Mouse (Mus musculus) gastrocnemius, adult 8-10 months (tissue): Measurements from ENCODE around the gene Tbc1d5. TPM values are rescaled to one million over a fixed set of nuclear protein-coding genes. Genes with fewer than 3 reads are reported as not detected.

ENCODE experiments used
- DNase-seq, 2 experiments: peaks; one replicate each; pipeline ENCODE4 v3.0.0; 2022; ENCODE audit warnings: low spot score in 2 of 2
- total RNA-seq, 4 experiments: library from RNA; stranded (reverse); gene quantifications; 2 replicates each; pipeline ENCODE4 v1.2.4; 2022

Tbc1d5 gene
- total RNA-seq, 4 experiments from 2014 or later = 7.2 to 8.8 (median 7.7) TPM

DNA sequence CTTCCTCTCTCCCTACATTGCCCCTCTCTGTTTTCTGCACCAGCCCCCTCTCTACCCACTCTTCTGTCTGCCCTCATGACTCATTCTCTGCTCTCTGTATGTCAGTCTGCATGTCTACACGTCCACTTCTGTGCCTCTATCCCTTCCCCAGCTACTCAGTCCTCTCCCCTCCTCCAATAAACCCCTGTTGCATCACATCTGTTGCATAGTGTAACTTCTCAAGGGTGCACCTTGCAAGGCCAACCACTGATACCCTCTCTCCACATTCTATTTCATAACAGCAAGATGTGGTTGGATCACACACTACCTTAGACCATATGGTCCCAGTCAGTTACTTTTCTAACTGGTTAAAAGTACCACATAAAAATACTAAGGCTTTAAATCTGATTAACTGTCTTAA is 74.9 kb downstream of the Tbc1d5 start:
- DNase-seq = no peak

DNA sequence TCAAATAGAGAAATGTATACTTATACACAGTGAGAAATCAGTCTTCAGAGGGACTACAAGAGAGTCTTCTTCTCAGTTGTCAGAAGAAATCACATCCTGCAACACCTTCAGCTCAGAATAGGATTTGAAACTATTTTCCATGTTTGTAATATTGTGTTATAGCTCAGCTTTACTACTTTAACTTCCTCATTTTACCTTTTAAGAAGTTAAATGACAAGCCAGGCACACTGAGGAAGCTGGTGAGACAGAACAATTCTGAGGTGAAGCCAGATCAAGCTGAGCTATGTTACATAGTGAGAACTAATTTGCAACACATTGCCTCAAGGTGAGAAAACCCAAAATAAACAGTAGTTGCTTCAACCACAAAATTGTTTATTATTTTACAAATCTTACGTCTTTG is 135.3 kb downstream of the Tbc1d5 start:
- DNase-seq = no peak

DNA sequence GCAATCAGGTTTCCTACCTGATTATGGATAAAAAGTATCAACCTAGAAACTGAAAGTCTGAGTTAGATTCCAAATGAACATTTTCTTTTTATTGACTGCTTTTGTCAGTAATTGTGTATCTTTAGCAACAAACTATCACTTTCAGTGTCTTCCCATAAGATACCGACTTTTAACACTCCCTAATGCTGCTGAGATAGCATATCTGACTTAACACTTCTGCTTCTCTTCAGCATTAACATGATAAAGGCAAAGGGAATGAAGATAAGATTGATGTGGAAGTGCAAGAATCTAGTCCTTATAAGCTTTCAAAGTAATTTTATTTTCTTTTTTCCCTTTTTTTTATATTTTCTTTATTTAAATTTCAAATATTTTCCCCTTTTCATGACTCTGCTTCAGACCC is 138.3 kb downstream of the Tbc1d5 start:
- no peak for DNase-seq

DNA sequence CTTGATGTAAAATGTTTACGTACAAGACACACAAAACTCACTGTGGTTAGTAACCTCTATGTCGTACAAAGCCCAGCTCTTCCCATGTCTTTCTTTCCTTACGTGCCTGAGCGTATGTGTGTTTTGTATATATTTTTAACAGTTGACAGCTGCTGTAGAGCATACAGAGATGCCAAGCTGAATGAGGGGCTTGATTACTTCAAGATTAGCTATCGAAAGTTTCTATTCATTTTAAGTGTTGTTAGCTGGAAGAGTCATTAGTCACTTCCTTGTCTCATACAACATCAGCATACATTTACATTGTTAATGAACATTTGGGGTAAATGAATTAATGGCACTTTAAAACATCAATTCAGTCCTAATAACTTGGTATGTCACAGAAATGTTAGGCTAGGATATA is 155.9 kb downstream of the Tbc1d5 start:
- DNase-seq = no peak

DNA sequence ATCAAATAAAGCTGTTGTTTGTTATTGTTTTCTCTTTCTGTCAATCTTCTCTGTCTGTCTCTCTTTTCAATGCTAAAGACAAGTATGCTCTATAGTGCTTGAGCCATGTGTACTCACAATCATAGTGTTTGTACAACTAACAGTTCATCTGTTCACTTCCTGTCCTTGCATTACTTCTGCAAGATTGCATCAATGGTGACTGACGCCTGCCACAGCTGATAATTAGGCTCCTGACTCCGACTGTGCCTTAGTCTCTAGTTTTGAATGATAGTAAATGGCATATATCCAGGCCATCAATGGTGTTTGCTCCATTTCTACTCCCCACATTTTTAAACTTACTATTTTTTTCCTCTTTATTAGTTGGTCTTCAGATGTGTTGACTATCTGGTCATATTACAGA is 162.8 kb downstream of the Tbc1d5 start:
- no peak for DNase-seq

DNA sequence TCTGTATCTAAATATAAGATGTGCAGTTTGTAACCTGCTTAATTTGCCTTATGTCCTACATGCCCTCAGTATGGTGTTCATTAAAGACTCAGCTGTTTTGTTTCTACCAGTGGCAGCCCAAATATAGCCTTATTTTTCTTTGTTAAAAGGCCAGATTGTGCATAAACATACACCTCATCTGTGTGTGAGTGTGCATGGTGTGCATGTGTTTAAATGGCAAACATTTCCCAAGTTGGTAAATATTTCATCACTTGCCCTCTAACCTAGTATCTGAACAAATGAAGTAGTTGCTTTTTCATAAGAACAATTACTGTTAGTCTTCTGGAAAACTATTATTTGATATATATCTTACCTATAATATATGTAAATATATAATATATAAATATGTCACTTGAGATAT is 165.2 kb downstream of the Tbc1d5 start:
- DNase-seq = no peak

DNA sequence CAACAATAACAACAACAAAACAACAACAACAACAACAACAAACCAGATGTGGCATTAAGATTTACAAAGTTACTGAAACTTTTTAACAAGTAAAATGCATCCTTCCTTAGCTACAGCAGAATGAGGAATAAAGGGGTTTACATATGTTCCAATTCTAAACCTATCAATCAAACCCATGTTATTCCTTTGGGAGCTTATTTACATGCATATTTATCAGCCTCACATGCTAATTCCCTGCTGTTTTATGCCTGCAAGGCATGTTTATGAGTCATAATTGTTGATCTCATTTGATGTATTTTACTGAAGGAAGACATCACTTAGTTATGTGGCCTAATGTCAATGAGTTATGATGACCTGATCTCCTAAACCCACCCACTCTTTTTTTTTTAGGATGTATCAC is 176.0 kb downstream of the Tbc1d5 start:
- DNase-seq = no peak

DNA sequence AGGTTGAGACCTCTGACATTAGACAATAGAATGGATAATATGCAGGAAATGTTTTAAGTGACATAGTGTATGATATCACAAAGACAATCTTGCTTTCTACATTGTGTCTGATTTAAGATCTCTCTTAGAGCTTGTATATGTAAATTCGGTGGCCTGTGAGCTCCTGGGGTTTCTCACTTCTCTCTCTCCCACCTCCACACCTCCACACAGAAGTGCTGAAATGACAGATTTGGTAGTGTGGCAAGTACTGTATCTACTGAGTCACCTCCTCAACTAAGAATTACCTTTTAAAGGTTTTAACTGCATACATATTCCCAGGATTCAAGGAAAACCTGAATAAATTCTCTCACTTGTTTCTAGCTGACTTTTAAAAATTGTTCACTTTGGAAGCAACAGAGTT is 180.9 kb downstream of the Tbc1d5 start:
- DNase-seq = no peak

DNA sequence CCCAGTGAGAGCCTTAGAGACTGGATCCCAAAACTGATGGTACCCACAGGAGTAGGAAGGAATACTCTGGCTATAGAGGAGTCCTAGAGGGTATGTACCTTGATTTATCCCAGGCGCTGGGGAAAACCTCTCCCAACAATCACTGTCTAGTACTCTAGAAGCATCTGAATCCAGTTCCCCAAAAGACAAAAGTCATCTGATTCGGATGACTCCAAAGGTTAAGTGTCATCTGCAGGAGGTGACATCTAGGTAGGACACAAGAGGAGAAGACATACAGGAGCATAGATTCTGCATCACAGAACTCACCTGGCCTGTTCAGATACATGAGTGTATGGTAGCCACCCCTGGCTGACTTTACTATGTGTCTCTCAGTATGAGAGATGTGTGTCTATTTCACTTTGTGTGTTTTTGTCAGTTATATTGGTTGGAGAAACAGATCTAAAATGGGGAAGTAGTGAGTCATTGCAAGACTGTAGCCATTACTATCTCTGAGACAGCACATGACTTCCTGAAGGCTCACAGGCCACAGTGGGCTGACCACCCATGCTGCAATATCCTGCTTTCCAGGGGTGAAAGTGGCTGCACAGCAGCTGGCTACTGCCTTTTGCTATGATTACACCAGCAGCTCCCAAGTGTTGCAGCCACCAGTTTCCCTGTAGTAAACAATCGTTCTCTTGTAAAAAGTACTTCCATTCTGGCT is 185.7 kb downstream of the Tbc1d5 start:
- no peak for DNase-seq

DNA sequence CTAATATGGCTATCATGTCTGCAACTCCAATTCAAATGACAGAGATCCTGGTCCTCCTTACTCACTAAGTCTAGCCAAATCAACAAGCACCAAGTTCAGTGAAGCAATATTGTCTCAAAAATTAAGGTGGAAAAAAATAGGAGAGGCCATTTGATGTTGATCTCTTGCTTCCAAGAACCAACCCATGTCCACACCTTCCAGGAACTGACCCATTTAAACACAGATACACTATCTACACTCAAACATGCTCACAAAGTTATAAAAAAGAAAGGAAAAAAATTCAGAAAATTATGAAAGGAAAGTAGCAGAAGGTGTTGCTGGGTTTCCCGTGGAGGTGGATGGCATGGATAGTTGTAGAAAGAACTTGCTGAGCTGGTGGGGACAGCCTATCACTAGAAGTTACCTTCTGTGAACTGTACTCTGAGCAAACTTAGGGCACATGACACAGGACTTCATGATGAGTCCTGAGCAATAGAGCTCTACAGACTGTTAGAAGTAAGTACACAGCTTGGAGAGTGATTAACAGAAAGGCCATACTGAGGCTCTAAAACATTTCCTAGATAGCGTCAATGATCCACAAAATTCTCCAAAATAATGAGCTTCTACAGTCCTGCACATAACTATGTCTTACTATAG is 188.3 kb downstream of the Tbc1d5 start:
- DNase-seq = no peak

DNA sequence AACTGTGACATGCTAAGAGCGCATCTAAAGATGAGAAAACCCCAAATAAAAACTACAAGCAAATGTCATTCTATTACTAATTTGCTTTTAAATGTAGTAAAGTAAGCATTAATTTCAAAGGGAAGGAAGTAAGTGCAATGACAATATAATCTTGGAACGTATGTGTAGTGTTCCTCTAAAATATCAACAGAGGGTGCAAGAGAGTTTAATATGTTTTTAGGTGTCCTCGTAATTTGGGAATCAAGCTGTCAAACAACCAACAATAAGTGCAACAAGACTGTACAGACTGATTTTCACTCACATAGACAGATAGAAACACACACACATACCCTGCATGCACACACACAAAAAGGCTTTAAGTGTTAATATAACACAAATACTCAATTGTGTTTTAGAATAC is 191.2 kb downstream of the Tbc1d5 start:
- no peak for DNase-seq

DNA sequence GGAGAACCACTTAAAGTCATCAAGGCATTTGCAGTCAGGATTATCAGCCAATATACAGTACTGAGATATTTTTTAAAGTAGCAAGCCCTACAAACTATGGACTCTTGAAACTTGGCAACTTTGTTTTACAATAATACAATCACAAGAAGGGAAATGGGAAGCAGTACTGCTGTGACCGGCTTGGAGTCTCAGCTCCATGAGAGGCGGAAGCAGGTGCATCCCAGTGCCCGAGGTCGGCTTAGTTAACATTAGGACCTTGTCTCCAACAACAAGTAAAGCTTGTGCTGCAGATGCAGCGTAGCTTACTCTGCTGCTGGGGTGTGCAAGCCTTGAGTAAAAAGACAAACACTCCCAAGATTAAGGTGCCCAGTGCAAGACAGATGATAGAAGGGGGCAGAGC is 197.2 kb downstream of the Tbc1d5 start:
- DNase-seq = no peak

DNA sequence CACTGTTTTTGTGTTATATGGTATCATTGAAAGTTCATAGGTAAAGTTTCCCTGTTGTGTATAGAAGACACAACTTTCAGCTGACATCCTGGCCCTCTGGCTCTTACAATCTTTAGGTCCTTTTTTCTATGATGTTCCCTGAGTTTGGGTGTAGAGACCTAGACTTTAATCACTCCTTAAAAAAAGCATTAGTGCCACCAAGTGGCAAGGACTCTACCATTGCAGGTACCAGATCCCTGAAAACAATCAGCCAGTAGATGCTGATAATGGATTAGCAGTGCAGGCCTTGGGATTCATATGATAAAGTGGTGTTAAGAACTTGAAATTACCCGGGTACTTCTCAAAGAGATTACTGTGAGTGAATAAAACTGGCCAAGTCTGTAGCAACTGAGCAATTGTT is 207.0 kb downstream of the Tbc1d5 start:
- no peak for DNase-seq

DNA sequence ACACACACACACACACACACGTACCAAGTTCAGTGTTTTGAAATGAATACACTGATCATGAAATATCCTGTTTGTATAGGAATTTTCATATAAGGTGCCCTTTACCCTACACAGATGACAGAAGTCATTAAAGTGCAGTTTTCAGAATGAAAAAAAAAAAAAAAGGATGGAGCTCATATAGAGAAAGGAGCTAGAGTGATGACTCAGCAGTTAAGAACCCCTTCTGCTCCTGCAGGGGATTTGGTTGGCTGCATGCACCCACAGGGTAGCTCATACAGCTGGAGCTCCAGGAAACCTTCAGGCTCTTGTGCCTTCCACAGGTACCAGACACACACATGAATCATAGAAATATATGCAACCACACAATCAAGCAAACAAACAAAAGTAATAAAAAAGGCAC is 213.0 kb downstream of the Tbc1d5 start:
- DNase-seq = no peak

DNA sequence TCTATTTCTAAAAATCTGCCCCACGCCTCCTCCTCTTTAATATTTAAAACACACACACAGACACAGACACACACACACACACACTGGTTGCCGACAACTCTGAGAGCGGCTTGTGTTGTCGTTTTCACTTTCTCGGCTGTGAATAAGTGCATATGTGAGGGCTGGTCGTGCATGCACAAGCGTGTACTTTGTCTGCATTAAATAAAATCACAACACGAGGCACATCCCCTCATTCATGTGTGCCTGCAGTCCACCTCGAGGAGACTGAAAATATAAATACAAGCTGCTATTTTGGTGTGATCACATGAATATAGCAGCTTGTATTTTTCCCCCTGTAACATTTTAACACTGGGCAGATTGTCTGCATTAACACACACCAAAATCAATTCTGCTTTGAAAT is 224.8 kb downstream of the Tbc1d5 start:
- no peak for DNase-seq

DNA sequence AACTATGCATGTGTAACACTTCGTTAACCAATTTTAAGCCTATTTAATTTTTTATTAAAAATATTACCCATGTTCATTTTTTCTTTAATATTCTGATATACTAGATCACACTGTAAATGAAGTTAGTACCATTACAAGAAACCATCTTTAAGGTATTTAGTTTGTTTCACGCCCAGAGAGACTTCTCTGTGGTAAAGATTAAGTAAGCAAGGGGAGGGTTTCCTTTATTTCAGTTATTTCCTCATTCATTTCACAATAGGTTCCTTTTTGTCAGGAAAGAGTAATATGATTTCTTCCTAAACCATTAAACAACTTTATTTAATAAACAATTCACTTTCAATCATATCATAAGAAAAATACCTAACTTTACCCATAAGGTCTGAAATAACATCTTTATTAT is 256.8 kb downstream of the Tbc1d5 start:
- no peak for DNase-seq

DNA sequence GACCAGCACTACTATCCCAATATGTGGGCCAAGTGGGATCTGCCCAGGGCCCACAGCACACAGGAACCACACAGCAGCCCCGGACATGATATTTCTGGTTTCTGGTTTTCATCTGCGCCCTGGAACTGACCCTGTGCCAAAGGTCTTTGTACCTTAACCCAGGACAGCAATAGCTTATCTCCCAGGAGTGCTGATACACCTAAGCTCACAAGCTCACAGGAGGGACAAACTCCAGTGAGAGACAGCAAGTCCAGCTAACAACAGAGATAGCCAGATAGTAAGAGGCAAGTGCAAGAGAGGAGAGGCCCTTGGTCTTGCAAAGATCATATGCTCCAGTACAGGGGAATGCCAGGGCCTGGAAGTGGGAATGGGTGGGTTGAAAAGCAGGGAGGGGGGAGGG is 263.9 kb downstream of the Tbc1d5 start:
- no peak for DNase-seq

DNA sequence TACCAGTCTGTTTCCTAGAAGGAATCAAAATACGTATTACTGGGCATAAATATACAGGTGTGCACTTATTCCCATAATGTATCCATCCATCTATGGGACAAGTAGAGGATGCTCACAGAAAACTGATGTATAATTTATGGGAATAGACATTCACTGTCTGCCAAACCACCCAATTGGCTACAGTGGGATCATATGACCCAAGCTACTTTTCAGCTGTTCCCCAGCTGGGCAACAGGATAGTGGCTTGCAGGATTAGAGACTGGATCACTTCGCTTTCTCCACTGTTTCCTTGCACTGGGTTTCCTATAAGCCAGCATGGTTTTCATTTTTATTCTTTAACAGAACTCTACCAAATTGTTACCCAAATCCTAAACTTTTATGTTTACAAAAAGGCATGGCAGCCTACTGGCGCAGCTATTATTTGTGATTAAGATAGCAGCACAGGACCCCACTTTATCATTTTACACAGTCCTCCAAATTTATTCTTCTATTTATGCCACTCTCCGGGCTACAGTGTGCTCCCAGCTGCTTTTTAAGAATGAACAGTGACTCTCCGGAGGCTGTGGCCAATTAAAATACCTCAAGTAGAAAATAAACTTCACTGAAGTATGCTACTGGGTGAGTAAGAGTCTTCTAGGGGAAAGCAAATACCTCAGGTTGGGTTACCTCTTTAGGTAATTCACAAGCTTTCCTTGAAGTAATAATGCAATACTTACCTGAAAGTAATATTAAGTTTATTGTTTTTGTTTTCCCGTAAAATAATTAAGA is 270.4 kb downstream of the Tbc1d5 start:
- DNase-seq = no peak

DNA sequence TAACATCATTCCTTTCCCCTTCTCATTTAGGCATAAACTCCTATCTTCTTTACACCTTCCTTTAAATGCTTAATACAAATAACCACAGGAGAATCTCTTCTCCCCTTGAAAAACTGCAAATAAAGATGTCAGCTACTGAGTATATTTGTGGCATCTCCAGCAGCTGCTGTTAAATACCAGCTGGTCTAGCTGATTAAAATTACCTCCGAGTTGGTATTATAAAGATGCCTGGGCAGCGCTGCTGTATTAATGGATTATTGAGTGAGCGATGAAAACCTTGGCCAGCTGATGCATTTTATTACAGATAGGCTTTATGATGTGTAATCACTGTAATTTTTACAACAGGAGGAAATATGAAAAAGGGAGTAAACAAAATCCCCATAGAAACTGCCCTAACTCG is 271.0 kb downstream of the Tbc1d5 start:
- DNase-seq = no peak

DNA sequence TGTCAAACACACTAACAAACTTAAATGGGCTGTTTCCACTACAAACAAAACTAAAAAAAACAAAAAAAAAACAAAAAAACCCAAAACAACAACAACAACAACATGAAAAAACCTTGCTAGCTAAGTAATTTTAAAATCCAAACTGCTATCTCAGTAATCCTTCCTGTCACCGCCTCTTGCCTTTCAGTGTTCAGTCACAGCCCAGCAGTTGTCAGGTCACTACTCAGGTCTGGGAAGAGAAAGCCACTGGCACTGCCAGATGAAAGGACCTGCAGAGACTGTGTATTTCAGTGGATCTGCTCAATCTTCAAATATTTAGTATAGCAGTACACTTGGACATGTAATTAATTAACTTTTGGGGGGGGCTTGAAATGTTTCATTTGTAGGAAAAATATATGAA is 272.5 kb downstream of the Tbc1d5 start:
- DNase-seq = no peak

DNA sequence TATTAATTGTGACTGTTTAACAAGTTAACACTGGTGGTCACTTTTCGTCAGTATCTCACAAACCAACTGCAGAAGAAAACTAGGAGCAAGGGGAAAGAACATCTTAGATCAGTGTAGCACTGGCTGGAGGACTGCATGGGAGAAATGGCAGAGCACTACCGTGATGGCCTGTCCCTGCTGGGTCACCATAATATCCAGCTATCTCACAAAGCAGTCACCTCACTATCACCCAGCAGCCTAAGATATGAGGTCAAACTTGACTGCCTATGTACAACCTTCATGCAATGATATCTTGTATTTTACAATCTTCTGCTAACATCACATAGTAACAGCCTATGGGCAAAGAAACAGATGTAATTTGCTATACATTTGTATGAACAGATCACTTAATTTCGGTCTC is 274.7 kb downstream of the Tbc1d5 start:
- no peak for DNase-seq

DNA sequence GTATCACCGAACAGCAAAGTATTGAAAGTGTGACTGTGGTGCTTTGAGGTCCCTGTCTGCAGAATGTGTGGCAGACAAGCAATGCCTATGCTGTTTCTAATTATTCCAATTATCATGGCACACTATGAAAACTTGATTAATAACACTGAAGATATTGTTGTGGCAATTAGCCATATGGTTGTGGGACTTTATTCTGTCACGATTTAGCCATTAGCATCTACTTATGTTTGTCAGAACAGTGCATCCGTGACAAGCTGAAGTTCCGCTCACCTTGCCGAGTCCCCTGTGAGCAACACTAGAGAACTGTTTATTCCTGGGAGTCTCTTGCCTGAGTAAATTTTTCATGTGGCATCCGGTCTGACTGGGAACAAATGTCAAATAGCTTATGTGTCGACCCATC is 281.3 kb downstream of the Tbc1d5 start:
- DNase-seq = no peak

DNA sequence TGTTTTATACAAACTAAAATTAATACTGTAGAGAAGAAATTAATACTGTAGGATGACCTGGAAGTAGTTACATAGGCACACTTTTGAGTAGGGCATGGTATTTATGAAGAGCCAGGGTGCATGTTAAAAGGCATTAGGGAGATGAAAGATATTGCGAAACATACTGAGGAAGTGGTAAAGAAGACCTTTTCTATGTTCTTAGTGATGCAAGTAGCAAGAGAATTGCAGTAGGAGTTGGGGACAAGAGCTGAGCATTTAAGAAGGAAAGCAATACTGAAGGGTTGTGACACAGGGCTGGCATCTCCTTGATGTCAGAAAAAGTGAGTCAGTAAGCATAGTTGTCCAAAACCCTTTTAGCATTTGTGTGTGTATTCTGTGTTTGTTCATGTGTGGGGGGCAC is 289.7 kb downstream of the Tbc1d5 start:
- no peak for DNase-seq
